Mouse (Mus musculus) spleen, postnatal 10 days (tissue): ENCODE measurements around the gene Gm20517.

ENCODE experiments used
- DNase-seq, 2 experiments: peaks; one replicate each; pipeline ENCODE4 v3.0.0; 2021 to 2022; ENCODE audit warnings: low spot score in 2 of 2

Gene Gm20517

GRCm38 (mm10) chr17:47610849-47611660 lies at the start of gene Gm20517, which contains the start of the genes Bysl and Med20:
Gene Gm20517, plus strand, starts transcription at chr17:47611589.
Gene Bysl, minus strand, starts transcription at chr17:47611492.
Gene Med20, plus strand, starts transcription at chr17:47611582.
- DNase-seq, result peak; percentile 95 to 99

GRCm38 (mm10) chr17:47562875-47563274 lies 48.5 kb upstream of the Gm20517 start:
- DNase-seq, result no peak

DNA sequence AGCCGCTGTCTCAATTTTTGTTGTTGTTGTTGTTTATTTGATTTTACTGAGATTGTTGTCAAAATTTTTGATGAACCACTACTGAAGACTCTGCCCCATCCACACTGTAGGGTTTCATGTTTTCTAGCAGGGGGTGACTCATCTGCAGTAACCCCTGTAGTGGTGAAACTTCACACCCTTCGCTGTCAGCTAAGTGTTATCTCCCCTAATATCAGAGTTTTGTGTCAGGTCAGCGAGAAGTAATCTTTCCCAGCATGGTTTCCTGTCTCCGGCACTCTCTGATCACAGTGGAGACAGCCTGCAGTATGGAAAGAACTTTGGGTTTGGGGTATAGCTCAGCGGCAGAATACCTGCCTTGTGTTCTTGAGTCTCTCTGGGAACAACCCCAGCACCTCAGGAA lies 46.8 kb upstream of the Gm20517 start:
- no peak for DNase-seq

DNA sequence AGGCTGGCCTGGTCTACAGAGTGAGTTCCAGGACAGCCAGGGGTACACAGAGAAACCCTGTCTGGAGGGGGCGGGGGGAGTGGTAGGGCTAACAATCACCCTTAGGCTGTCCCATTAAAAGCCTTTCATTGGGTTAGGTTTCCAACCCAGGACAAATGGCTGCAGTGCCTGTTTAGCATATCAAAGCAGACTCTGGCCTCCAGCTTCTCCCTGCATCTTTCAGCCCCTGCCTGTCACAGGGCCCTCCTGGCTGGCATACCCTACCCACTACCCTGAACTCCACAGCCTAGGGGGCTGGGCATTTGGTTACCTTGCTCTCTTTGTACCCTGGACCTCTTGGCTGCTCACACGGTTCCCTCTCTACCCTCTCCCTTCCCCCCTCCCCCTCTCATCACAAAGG lies 45.3 kb upstream of the Gm20517 start:
- no peak for DNase-seq

- no peak for DNase-seq
These were observed 44.1 kb upstream of the Gm20517 start for GRCm38 (mm10) chr17:47567271-47567670.

DNA sequence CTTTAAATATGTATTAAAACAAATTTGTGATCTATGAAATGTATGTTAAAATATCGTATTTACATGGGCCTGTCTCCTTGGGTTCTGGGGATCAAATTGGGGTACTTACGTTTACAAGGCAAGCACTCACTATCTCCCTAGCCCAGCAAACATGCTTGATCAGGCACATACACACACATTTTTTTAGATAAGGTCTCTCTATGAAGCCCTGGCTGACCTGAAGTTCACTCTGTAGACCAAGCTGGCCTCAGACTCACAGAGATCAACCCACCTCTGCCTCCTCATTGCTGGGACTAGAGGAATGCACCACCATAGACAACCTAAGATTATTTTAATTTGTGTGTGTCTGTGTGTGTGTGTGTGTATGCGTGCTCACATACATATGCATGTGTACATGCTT lies 43.0 kb upstream of the Gm20517 start:
- peak in 1 of 2 experiments; percentile 38 for DNase-seq

DNA sequence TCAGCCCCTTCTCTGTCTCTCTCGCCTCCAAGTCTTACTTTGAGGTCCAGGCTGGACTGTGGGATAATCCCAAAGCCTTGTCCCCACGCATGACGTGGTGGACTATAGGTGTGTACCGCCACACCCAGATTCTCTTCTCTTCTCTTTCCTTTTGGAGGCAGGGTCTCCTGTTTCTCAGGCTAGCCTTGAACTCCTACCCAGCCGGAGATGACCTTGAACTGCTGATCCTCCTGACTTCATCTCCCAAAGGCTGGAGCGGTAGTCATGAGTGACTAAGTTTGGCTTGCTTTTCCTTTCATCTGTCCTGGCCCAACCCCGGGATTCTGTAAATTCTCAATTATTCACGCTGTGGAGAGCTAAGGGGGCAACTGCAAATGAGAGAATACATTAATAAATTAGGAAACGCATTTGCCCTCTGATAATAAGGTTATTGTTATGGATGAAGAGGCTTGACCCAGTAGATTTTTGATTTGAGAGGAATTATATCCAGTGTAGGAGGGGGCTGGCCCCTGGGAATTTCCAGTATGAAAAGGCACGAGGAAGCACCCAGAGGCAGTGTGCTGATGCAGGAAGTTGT lies 42.4 kb upstream of the Gm20517 start:
- DNase-seq, result no peak

GRCm38 (mm10) chr17:47571621-47572020 lies 39.8 kb upstream of the Gm20517 start:
- DNase-seq, result no peak

DNA sequence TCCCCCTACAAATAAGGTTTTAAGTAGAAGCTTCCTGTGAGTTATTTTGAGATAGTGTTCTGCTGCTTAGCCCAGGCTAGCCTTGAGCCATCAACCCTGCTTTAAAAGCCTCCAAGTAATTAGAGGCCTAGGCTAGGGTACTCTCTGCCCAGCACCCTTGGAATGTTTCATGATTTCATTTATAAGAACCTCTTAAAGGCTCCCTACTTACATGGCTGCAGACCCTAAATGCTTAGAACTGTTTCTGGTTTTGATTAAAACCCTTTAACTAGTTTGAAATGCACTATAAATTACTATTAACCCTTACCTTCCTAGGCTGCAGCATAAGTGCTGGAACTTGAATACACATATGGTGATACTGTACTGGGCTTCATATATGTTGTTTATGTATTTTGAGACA lies 39.0 kb upstream of the Gm20517 start:
- no peak for DNase-seq

GRCm38 (mm10) chr17:47574028-47574427 lies 37.4 kb upstream of the Gm20517 start:
- DNase-seq, result no peak

GRCm38 (mm10) chr17:47574830-47575229 lies 36.6 kb upstream of the Gm20517 start:
- DNase-seq, result no peak

GRCm38 (mm10) chr17:47578655-47579054 lies 32.7 kb upstream of the Gm20517 start:
- DNase-seq, result no peak

GRCm38 (mm10) chr17:47580962-47581361 lies 30.4 kb upstream of the Gm20517 start:
- DNase-seq, result no peak

DNA sequence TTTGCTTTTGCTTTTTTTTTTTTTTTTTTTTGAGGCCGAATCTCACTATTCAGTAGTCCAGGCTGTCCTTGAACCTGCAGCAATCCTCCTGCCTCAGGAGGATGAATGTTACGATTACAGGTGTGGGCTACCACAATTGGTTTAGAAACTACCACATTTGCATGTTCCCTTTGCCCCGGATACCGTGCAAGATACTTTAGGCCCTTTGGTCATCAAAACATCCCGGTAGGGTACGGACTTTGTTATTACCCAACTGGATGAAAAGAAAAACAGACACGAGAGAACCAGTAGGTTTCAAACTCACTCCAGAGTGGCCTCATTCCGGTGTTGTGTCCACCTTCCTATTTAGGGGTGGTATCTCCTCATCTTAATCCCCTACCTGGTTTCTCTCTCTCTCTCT lies 22.9 kb upstream of the Gm20517 start:
- no peak for DNase-seq

DNA sequence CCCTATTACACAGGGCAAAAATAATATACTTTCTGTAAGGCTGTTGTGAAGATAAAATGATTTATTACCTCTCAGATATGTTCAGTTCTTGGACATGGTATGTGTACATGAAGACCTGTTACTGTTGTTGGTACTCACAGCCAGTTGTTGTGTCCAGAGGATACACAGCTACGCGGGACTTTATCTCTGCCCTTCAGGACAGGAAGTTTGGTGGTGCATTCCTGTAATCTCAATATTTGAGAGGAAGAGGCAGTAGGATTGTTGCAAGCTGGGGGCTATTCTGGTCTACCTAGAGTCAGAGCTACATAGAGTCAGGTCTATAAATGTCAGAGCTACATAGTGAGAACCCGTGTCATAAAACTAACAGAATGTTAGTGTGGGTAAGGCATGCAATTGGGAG lies 20.3 kb upstream of the Gm20517 start:
- DNase-seq, result no peak

DNA sequence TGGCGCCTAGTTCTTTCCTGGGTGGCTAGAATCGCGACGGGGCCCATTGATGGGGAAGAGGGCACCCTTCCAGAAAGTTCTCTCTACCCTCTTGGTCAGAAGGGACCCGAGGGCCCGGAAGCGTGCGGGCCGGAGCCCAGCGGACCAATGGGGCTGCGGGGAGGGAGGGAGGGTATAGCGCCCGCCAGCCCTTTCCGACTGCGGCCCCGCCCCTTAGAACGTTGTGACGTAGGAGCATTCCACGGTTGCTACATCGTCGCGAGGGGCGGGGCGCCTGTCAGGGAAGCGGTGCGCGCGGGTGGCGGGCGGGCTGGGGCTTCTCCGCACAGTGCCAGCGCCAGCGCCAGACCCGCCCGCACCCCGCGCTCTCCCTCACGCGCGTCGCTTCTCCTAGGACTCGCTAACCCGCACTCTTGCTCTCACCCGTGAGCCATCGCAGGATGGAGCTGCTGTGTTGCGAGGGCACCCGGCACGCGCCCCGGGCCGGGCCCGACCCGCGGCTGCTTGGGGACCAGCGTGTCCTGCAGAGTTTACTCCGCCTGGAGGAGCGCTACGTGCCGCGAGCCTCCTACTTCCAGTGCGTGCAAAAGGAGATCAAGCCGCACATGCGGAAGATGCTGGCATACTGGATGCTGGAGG lies 18.1 kb upstream of the Gm20517 start:
- peak; percentile 98 to 100 for DNase-seq

DNA sequence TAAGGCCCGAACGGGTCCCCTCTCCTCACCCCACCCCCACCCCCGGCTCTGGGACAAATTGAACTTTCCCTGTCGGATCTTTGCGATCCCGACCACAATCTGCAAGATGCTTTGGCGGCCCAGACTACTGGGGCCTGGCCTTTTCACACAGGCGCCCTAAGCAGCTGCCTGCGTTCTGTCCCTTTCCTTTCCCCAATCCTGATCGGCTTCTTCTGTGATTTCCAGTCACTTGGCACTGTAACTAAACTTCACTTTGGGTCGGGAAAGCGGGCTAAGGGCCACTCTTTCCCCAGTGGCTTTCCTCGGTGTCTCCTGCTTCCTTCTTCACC lies 17.6 kb upstream of the Gm20517 start:
- no peak for DNase-seq

GRCm38 (mm10) chr17:47594183-47594968 lies 17.0 kb upstream of the Gm20517 start:
- peak; percentile 61 to 70 for DNase-seq

DNA sequence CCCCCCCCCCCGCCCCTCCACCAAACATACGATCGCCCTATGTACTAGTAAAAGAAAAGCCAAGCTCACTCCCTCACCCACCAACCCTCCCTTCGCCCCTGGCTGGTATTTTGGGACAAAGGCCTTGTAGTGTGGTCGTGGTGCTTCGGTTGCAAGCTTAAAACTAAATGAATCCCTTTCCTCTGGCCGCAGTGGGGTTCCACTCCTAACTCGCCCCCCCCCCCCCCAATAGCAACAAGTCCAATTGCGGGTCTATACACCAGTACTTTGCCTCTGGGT lies 16.5 kb upstream of the Gm20517 start:
- no peak for DNase-seq

DNA sequence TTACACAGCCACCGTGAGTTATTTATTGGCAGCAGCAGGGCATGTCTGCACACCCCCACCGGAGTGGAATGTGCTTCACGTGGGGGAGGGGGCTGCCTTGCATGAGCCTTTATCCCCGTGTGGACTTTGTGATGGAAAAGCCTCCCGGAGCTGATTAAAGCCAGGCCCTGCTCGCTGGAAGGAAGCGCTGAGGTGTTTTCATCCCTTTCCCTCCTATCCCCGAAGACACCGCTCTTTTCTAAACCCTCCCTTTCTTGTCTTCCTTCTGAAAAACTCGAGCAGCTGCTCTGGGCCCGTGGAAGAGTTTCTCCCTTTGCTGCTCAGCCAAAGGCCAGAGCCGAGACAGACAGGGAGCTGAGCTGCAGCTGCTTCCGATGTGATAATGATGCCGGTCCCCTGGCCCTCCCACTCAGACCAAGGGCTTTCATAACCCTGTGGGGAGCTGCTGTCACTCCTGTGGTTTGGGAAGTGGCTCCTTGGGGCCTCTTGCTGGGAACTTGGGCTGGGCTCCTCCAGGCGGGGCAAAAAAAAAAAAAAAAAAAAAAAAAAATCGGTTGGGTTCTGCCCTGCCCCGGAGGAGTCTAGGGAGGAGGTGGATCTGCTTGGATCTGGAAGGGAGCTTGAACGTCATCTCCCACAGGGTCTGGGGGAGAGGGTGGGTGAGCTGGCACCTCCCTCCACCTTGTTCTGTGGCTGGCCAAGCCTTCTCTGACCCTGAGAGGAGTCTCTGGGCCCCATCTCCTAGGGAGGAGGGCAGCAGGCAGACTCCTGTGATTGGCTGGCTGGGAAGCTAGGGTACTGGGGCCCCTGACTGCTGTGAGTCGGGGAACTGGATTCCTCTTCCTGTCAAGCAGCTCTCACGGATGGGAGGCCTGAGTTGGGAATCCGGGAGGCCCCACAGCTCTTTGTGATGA lies 15.9 kb upstream of the Gm20517 start:
- DNase-seq, result peak; percentile 69 to 79

- DNase-seq, result peak; percentile 40 to 65
These were observed 15.1 kb upstream of the Gm20517 start for GRCm38 (mm10) chr17:47596162-47596838.
